Mouse (Mus musculus): ENCODE results near the gene Nek2. TPM values are rescaled to one million over a fixed set of nuclear protein-coding genes. Genes with fewer than 3 reads are reported as not detected.

Gene Nek2
- total RNA-seq (2014; fragmentation: Nextera tagmentation) (42.0 and 61.9 TPM in 2 replicates), total RNA-seq (2017) (39.2 and 40.6 TPM in 2 replicates), polyA plus RNA-seq (2012) (11.5 and 17.3 TPM in 2 replicates)

GRCm38 (mm10) chr1:191821326-191822091 lies at the start of gene Nek2:
Nek2 (plus strand) TSS chr1:191821444.
- peaks cover 44% of the 10 kb centered on the region for H3K36me3 ChIP-seq (replicated peaks)
- peak; percentile 97 for DNase-seq (ENCODE audit: low spot score)
- peak; percentile 97 for ATAC-seq (ENCODE audit: extremely low read depth, insufficient number of reproducible peaks, low FRiP score, poor library complexity, severe bottlenecking)
- peaks cover 36% of the 10 kb centered on the region for H3K4me1 ChIP-seq (ENCODE audit: insufficient read depth, low read depth, low read length)
- peak within 1 kb of the TSS; percentile 81 for H3K4me3 ChIP-seq (ENCODE audit: low read depth, low read length)
- H3K27me3 ChIP-seq (ENCODE audit: insufficient read depth, low read length): peaks cover 13% of the 10 kb centered on the region
- H3K9me3 ChIP-seq (replicated peaks): no peaks in the 10 kb centered on the region
- no peak for TF ChIP-seq GATA1 (IDR thresholded peaks at IDR 0.05; ENCODE audit: borderline replicate concordance, low read length)
- no peak for TF ChIP-seq CTCF (IDR thresholded peaks at IDR 0.05; ENCODE audit: low read depth, low read length)
- no peak for TF ChIP-seq TAL1 (conservative IDR thresholded peaks at IDR 0.05; ENCODE audit: low read depth, low read length)
- TF ChIP-seq GATA2 (IDR thresholded peaks at IDR 0.05; ENCODE audit: borderline replicate concordance, low read depth, low read length): no peak

GRCm38 (mm10) chr1:191774106-191774505 lies 47.1 kb upstream of the Nek2 start:
- H3K9me3 ChIP-seq (replicated peaks): no peaks in the 10 kb centered on the region
- TF ChIP-seq GATA1 (IDR thresholded peaks at IDR 0.05; ENCODE audit: borderline replicate concordance, low read length) (no peak), GATA2 (IDR thresholded peaks at IDR 0.05; ENCODE audit: borderline replicate concordance, low read depth, low read length) (no peak), CTCF (IDR thresholded peaks at IDR 0.05; ENCODE audit: low read depth, low read length) (no peak), TAL1 (conservative IDR thresholded peaks at IDR 0.05; ENCODE audit: low read depth, low read length) (no peak), POLR2AphosphoS5 (IDR thresholded peaks at IDR 0.05; ENCODE audit: insufficient replicate concordance, low read depth, low read length) (no peak)
- no peak overlapping the region for H3K4me3 ChIP-seq (ENCODE audit: low read depth, low read length)
- DNase-seq (ENCODE audit: low spot score) (no peak), ATAC-seq (ENCODE audit: extremely low read depth, insufficient number of reproducible peaks, low FRiP score, poor library complexity, severe bottlenecking) (no peak)
- H3K36me3 ChIP-seq (replicated peaks): no peaks in the 10 kb centered on the region
- H3K4me1 ChIP-seq (ENCODE audit: insufficient read depth, low read depth, low read length): no peaks in the 10 kb centered on the region
- H3K27me3 ChIP-seq (ENCODE audit: insufficient read depth, low read length): no peaks in the 10 kb centered on the region

GRCm38 (mm10) chr1:191775116-191775515 lies 46.1 kb upstream of the Nek2 start:
- Histone ChIP-seq H3K36me3 (replicated peaks) (no peaks in the 10 kb centered on the region), H3K4me3 (ENCODE audit: low read depth, low read length) (no peak overlapping the region), H3K4me1 (ENCODE audit: insufficient read depth, low read depth, low read length) (no peaks in the 10 kb centered on the region), H3K9me3 (replicated peaks) (no peaks in the 10 kb centered on the region), H3K27me3 (ENCODE audit: insufficient read depth, low read length) (no peaks in the 10 kb centered on the region)
- no peak for DNase-seq (ENCODE audit: low spot score)
- TF ChIP-seq TAL1 (conservative IDR thresholded peaks at IDR 0.05; ENCODE audit: low read depth, low read length) (no peak), POLR2AphosphoS5 (IDR thresholded peaks at IDR 0.05; ENCODE audit: insufficient replicate concordance, low read depth, low read length) (no peak), GATA1 (IDR thresholded peaks at IDR 0.05; ENCODE audit: borderline replicate concordance, low read length) (no peak), CTCF (IDR thresholded peaks at IDR 0.05; ENCODE audit: low read depth, low read length) (no peak), GATA2 (IDR thresholded peaks at IDR 0.05; ENCODE audit: borderline replicate concordance, low read depth, low read length) (no peak)
- ATAC-seq (ENCODE audit: extremely low read depth, insufficient number of reproducible peaks, low FRiP score, poor library complexity, severe bottlenecking): no peak

GRCm38 (mm10) chr1:191777521-191777920 lies 43.7 kb upstream of the Nek2 start:
- TF ChIP-seq CTCF (IDR thresholded peaks at IDR 0.05; ENCODE audit: low read depth, low read length) (no peak), TAL1 (conservative IDR thresholded peaks at IDR 0.05; ENCODE audit: low read depth, low read length) (no peak), GATA1 (IDR thresholded peaks at IDR 0.05; ENCODE audit: borderline replicate concordance, low read length) (no peak), GATA2 (IDR thresholded peaks at IDR 0.05; ENCODE audit: borderline replicate concordance, low read depth, low read length) (no peak), POLR2AphosphoS5 (IDR thresholded peaks at IDR 0.05; ENCODE audit: insufficient replicate concordance, low read depth, low read length) (no peak)

GRCm38 (mm10) chr1:191780470-191780869 lies 40.8 kb upstream of the Nek2 start:
- Histone ChIP-seq H3K4me3 (ENCODE audit: low read depth, low read length) (no peak overlapping the region), H3K36me3 (replicated peaks) (no peaks in the 10 kb centered on the region), H3K27me3 (ENCODE audit: insufficient read depth, low read length) (peaks cover 4% of the 10 kb centered on the region), H3K4me1 (ENCODE audit: insufficient read depth, low read depth, low read length) (no peaks in the 10 kb centered on the region), H3K9me3 (replicated peaks) (no peaks in the 10 kb centered on the region)
- TF ChIP-seq GATA2 (IDR thresholded peaks at IDR 0.05; ENCODE audit: borderline replicate concordance, low read depth, low read length) (no peak), CTCF (IDR thresholded peaks at IDR 0.05; ENCODE audit: low read depth, low read length) (no peak), TAL1 (conservative IDR thresholded peaks at IDR 0.05; ENCODE audit: low read depth, low read length) (no peak), GATA1 (IDR thresholded peaks at IDR 0.05; ENCODE audit: borderline replicate concordance, low read length) (no peak), POLR2AphosphoS5 (IDR thresholded peaks at IDR 0.05; ENCODE audit: insufficient replicate concordance, low read depth, low read length) (no peak)
- no peak for DNase-seq (ENCODE audit: low spot score)
- no peak for ATAC-seq (ENCODE audit: extremely low read depth, insufficient number of reproducible peaks, low FRiP score, poor library complexity, severe bottlenecking)

More at GRCm38 (mm10) chr1:191777521-191777920, 43.7 kb upstream of the Nek2 start:
- ATAC-seq (ENCODE audit: extremely low read depth, insufficient number of reproducible peaks, low FRiP score, poor library complexity, severe bottlenecking) (no peak), DNase-seq (ENCODE audit: low spot score) (no peak)
- Histone ChIP-seq H3K9me3 (replicated peaks) (no peaks in the 10 kb centered on the region), H3K36me3 (replicated peaks) (no peaks in the 10 kb centered on the region), H3K4me1 (ENCODE audit: insufficient read depth, low read depth, low read length) (no peaks in the 10 kb centered on the region), H3K4me3 (ENCODE audit: low read depth, low read length) (no peak overlapping the region), H3K27me3 (ENCODE audit: insufficient read depth, low read length) (peaks cover 4% of the 10 kb centered on the region)

GRCm38 (mm10) chr1:191785108-191785507 lies 36.1 kb upstream of the Nek2 start:
- Histone ChIP-seq H3K9me3 (replicated peaks) (no peaks in the 10 kb centered on the region; the same call in 1 of the 2 replicates), H3K4me1 (ENCODE audit: insufficient read depth, low read depth, low read length) (no peaks in the 10 kb centered on the region), H3K27me3 (ENCODE audit: insufficient read depth, low read length) (peaks cover 4% of the 10 kb centered on the region), H3K36me3 (replicated peaks) (no peaks in the 10 kb centered on the region), H3K4me3 (ENCODE audit: low read depth, low read length) (no peak overlapping the region)
- ATAC-seq (ENCODE audit: extremely low read depth, insufficient number of reproducible peaks, low FRiP score, poor library complexity, severe bottlenecking): no peak
- TF ChIP-seq GATA2 (IDR thresholded peaks at IDR 0.05; ENCODE audit: borderline replicate concordance, low read depth, low read length) (no peak), GATA1 (IDR thresholded peaks at IDR 0.05; ENCODE audit: borderline replicate concordance, low read length) (no peak), TAL1 (conservative IDR thresholded peaks at IDR 0.05; ENCODE audit: low read depth, low read length) (no peak), POLR2AphosphoS5 (IDR thresholded peaks at IDR 0.05; ENCODE audit: insufficient replicate concordance, low read depth, low read length) (no peak), CTCF (IDR thresholded peaks at IDR 0.05; ENCODE audit: low read depth, low read length) (no peak)
- DNase-seq (ENCODE audit: low spot score): no peak
